Mouse (Mus musculus): Measurements from ENCODE around the gene Ctsz.

GRCm38 (mm10) chr2:174391936-174392335, 46.9 kb downstream of the Ctsz start:
- TF ChIP-seq POLR2A (IDR thresholded peaks at IDR 0.05; ENCODE audit: control insufficient read depth, extremely low read depth, insufficient read depth, low read length, poor library complexity) (no peak), CTCF (IDR thresholded peaks at IDR 0.05; ENCODE audit: borderline replicate concordance, control insufficient read depth, extremely low read depth, insufficient read depth, low read length, poor library complexity) (no peak)
